Mouse (Mus musculus): ENCODE data around the gene Cript. TPM values are rescaled to one million over a fixed set of nuclear protein-coding genes. Genes with fewer than 3 reads are reported as not detected.
"Not testable (repeated sequence)": the region's sequence is repeated elsewhere in the genome, so short reads cannot be mapped to it uniquely, and the experiment has no call there.

The Cript gene
- polyA plus RNA-seq, 1 experiment from 2014 or later = 84.3 TPM

DNA sequence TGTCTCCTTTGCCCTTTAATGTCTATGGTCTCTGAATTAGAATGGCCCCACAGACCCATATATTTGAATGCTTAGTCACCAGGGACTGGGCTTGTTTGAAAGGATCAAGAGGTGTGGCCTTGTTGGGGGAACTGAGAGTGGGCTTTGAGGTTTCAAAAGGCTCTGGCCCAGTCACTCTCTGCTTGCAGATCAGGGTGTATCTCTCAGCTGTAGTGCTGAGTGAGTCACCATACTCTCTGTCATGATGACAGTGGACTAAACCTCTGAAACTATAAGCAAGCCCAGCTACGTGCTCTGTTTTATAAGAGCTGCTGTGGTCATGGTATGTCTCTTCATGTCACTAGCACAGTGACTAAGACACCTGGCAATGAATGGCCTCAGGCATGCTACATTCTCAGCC is 27.1 kb downstream of the Cript start:
- Histone ChIP-seq H3K36me3 (no peaks in the 10 kb centered on the region), H3K9ac (no peak overlapping the region), H3K9me3 (replicated peaks) (no peaks in the 10 kb centered on the region), H3K27me3 (replicated peaks) (0 out of 2 replicates have a peak, but pooled peaks cover 3% of the 10 kb centered on the region), H3K4me3 (no peak overlapping the region), H3K27ac (no peak overlapping the region), H3K4me2 (no peak overlapping the region), H3K4me1 (no peaks in the 10 kb centered on the region)
- ATAC-seq = no peak
- WGBS (ENCODE audit: insufficient replicate concordance) = 62% methylated on average over 1 of the region's 1 CpGs

DNA sequence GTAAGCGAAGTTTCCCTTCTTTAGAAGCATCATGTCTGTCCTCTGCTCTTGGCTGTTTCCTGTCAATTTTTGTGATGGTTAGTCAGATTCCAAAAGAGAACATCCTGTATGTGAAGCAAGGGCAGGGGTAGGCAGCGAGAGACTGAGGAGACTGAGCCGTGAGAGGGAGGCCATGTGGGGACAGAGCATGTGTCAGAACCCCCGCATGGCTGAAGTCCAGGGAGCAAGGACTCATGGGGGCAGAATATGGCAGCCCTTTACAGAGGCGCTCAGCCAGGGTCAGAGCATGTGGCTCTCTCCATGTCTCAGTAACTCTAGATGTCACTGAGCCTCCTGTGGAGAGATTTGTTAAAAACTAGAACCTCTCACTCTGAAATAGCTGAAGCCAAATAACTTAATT is 28.6 kb downstream of the Cript start:
- WGBS (ENCODE audit: insufficient replicate concordance) = 66% methylated on average over 5 of the region's 5 CpGs
- Histone ChIP-seq H3K27ac (no peak overlapping the region), H3K27me3 (replicated peaks) (0 out of 2 replicates have a peak, but pooled peaks cover 3% of the 10 kb centered on the region), H3K9ac (no peak overlapping the region), H3K9me3 (replicated peaks) (no peaks in the 10 kb centered on the region), H3K4me2 (no peak overlapping the region), H3K36me3 (no peaks in the 10 kb centered on the region), H3K4me3 (no peak overlapping the region), H3K4me1 (no peaks in the 10 kb centered on the region)
- no peak for ATAC-seq

DNA sequence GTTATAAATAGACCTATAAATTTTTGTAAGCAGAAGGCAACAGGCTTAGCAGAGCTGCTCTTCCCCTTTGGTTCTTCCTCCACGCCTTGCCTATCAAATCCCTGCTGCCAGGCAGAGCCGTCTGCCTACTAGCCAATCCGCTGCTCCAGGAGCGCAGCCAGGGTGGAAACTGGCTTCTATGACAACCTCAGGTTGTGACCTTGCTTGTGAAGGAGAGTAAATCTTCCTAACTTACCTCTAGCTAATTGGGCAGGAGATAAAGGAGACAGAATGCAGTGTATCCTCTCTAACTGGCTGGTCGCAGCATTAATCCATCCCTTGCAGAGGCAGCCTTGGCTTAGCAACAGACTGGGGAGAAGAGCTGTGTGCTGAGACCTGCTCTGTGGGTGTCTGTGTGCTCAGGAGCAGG is 29.7 kb downstream of the Cript start:
- Histone ChIP-seq H3K9ac (no peak overlapping the region), H3K9me3 (replicated peaks) (no peaks in the 10 kb centered on the region), H3K4me3 (no peak overlapping the region), H3K27ac (no peak overlapping the region), H3K4me1 (no peaks in the 10 kb centered on the region), H3K36me3 (no peaks in the 10 kb centered on the region), H3K4me2 (no peak overlapping the region), H3K27me3 (replicated peaks) (0 out of 2 replicates have a peak, but pooled peaks cover 3% of the 10 kb centered on the region)
- WGBS (ENCODE audit: insufficient replicate concordance) = 33% methylated on average over 5 of the region's 5 CpGs
- ATAC-seq = no peak

DNA sequence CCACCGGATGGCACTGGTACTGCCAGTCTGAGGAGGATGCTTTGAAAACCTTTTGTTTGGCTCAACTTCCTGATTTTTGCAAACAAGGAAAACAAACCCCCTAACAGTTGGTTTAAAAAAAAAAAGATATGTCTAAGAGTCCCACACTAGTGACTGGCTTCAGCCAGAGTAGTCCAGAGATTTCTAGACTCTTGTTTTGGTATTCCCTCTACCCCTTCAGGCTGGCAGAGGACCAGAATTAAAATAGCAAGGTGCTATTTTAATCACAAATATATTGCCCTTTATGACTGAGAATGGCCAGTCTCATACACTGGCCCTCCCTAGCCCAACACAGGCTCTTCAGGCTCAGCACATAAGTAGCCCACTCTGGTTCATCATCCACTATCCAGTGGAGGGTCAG is 30.3 kb downstream of the Cript start:
- H3K4me2 ChIP-seq = no peak overlapping the region
- WGBS (ENCODE audit: insufficient replicate concordance) = 37% methylated on average over 1 of the region's 1 CpGs
- no peak overlapping the region for H3K9ac ChIP-seq

DNA sequence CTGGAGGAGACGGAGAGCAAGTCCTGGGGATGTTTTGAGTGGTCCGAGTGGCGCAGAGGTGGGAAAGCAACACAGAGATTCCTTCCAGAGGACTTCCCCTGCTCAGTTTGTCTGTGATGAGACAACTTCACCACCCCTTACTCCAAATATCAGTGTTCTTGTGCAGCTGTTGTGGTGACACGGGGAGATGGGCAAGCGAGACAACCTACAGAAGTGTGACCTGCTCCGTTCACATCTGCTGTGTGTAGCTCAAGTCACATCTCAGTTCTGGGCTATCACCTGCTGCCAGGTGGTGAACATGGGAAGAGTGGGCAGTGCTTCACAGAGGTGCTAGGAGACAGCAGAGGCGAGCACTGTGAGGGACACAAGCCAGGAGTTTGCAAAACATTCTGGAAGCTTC is 31.4 kb downstream of the Cript start:
- Histone ChIP-seq H3K9me3 (replicated peaks) (no peaks in the 10 kb centered on the region), H3K4me2 (no peak overlapping the region), H3K27me3 (replicated peaks) (0 out of 2 replicates have a peak, but pooled peaks cover 3% of the 10 kb centered on the region), H3K36me3 (no peaks in the 10 kb centered on the region), H3K4me1 (no peaks in the 10 kb centered on the region), H3K4me3 (no peak overlapping the region), H3K9ac (no peak overlapping the region), H3K27ac (no peak overlapping the region)
- 77% methylated on average over 7 of the region's 7 CpGs for WGBS (ENCODE audit: insufficient replicate concordance)
- no peak for ATAC-seq

More for the DNA sequence above, 30.3 kb downstream of the Cript start:
- H3K4me1 ChIP-seq = no peaks in the 10 kb centered on the region
- ATAC-seq = no peak
- H3K27me3 ChIP-seq (replicated peaks) = 0 out of 2 replicates have a peak, but pooled peaks cover 3% of the 10 kb centered on the region
- no peak overlapping the region for H3K4me3 ChIP-seq
- H3K27ac ChIP-seq = no peak overlapping the region
- no peaks in the 10 kb centered on the region for H3K9me3 ChIP-seq (replicated peaks)
- no peaks in the 10 kb centered on the region for H3K36me3 ChIP-seq

DNA sequence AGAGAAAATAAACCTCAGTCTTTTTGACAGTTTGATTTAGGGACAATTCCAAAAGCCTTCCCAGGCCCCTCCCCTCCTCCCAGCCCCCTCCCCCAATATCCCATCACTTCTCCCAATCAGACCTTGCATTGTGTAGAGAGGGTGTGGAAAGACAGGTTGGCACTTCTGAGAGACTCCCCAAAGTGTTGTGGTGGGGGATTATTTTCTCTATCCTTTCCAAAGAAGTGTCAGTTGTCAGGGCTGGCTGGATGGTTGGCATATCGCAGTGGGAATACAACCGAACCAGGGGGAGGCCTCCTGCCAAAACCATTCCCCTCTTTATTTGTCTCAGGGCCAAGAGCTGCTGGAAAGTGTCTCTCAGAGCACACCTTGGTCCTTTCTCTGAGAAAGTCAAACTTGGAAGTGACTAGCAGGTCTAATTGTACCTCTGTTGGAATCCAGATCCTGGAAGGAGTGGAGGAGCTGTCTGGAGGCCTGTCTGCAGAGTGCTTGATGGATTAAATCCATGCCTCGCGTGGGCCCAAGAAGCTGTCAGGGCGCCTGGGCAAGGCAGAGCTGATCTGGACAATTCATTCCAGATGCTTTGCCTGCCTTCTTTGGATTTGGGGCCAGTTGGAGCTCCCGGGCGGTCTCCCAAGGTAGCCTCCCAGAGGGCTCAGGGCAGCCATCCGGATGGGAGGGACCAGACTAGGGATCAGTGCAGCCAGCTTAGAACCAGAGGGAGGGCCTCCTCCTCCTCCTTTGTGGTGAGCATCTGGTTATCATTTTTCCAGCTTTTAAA is 32.3 kb downstream of the Cript start:
- Histone ChIP-seq H3K27ac (no peak overlapping the region), H3K9ac (no peak overlapping the region), H3K27me3 (replicated peaks) (0 out of 2 replicates have a peak, but pooled peaks cover 3% of the 10 kb centered on the region), H3K36me3 (no peaks in the 10 kb centered on the region), H3K4me3 (no peak overlapping the region), H3K9me3 (replicated peaks) (no peaks in the 10 kb centered on the region), H3K4me1 (no peaks in the 10 kb centered on the region), H3K4me2 (no peak overlapping the region)
- 67% methylated on average over 8 of the region's 8 CpGs for WGBS (ENCODE audit: insufficient replicate concordance)
- no peak for ATAC-seq

DNA sequence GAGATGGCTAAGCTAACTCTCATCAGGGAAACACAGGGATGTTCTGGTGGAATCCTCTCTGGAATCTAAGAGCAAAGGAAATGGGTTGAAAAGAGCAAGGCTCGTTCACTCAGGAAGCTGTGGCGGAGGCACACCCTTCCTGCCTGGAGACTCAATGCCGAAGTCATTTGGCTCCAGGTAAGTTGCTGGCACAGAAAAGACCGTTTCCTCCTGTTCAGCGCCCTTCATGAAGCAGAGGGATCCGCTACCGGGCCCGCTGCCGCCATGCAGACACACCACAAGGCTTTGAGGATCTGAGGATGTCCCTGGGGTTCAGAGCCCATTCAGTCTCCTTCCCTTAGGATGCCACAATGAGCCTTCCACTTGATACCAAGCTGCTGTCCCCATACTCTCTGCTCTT is 37.3 kb downstream of the Cript start:
- H3K4me2 ChIP-seq = no peak overlapping the region
- no peak overlapping the region for H3K4me3 ChIP-seq
- no peaks in the 10 kb centered on the region for H3K36me3 ChIP-seq
- whole genome bisulfite sequencing (ENCODE audit: insufficient replicate concordance) = 49% methylated on average over 9 of the region's 9 CpGs
- H3K27me3 ChIP-seq (replicated peaks) = no peaks in the 10 kb centered on the region
- H3K9ac ChIP-seq = no peak overlapping the region
- H3K4me1 ChIP-seq = 0 out of 2 replicates have a peak, but pooled peaks cover 2% of the 10 kb centered on the region
- H3K27ac ChIP-seq = no peak overlapping the region
- no peak for ATAC-seq
- H3K9me3 ChIP-seq (replicated peaks) = no peaks in the 10 kb centered on the region

DNA sequence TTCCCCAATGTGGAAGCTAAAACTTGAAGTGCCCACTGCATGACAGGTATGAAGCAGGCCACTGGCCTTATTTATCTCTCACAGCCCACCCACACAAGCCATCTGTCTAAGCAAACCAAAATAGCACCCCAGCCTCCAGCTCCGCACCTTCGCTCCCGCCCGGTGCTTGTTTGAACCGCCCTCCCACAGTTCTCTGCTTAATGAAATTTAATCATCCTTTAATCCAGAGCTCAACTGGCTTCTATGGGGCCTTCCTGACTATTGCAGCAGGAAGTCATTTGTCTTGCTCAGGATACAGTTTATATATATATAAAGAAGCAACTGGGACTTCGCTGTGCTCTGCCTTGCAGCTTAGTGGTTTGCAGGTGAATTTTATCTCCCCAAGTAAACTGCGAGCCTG is 38.1 kb downstream of the Cript start:
- 67% methylated on average over 7 of the region's 7 CpGs for WGBS (ENCODE audit: insufficient replicate concordance)
- H3K9me3 ChIP-seq (replicated peaks) = no peaks in the 10 kb centered on the region

DNA sequence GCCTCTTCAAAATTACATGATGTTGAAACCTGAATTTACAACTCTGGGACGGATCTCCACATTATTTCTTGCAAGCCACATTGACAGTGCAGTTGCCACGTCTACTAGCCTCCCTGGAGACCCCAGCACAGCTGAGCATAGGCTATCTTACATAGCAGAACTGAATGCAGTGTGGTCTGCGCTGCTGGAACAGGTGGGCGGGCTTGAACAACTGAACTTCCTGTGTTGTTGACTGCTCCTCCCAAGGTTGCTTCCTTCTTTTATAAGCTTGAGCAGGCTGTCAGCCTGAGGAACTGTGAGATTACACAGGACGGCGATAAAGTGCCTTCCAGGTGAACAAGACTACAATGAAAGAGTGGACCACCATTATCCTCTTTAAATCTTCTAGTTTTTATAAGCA is 38.6 kb downstream of the Cript start:
- H3K9me3 ChIP-seq (replicated peaks) = no peaks in the 10 kb centered on the region
- H3K27ac ChIP-seq = no peak overlapping the region
- H3K36me3 ChIP-seq = no peaks in the 10 kb centered on the region
- no peak overlapping the region for H3K4me2 ChIP-seq
- ATAC-seq = no peak
- no peak overlapping the region for H3K9ac ChIP-seq
- H3K4me3 ChIP-seq = no peak overlapping the region
- H3K27me3 ChIP-seq (replicated peaks) = no peaks in the 10 kb centered on the region
- 29% methylated on average over 6 of the region's 6 CpGs for WGBS (ENCODE audit: insufficient replicate concordance)
- 0 out of 2 replicates have a peak, but pooled peaks cover 2% of the 10 kb centered on the region for H3K4me1 ChIP-seq

More for the DNA sequence above, 38.1 kb downstream of the Cript start:
- no peaks in the 10 kb centered on the region for H3K27me3 ChIP-seq (replicated peaks)
- 0 out of 2 replicates have a peak, but pooled peaks cover 2% of the 10 kb centered on the region for H3K4me1 ChIP-seq
- ATAC-seq = no peak
- no peak overlapping the region for H3K4me2 ChIP-seq
- H3K4me3 ChIP-seq = no peak overlapping the region
- H3K36me3 ChIP-seq = no peaks in the 10 kb centered on the region
- no peak overlapping the region for H3K27ac ChIP-seq
- no peak overlapping the region for H3K9ac ChIP-seq

DNA sequence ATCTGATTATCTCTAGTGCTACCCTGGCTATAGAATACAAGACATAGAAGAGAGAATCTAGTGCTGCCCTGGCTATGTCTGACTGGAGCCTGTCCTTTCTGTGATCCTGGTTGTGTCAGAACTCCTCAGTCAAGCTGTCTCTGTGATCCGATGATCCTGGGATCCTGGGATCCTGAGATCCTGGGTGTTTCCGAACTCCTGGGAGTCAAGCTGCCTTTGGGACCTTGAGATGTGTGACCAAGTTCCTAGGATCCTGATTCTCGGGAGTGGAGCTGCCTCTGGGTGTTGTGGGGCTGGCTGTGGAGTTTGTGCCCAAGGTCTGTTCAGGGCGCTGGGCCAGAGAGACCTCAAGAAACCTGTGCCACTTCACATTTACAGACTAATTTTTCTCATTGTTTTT is 43.6 kb downstream of the Cript start:
- H3K27me3 ChIP-seq (replicated peaks) = no peaks in the 10 kb centered on the region
- H3K4me1 ChIP-seq = no peaks in the 10 kb centered on the region
- 63% methylated on average over 4 of the region's 4 CpGs for WGBS (ENCODE audit: insufficient replicate concordance)
- no peak overlapping the region for H3K27ac ChIP-seq
- no peaks in the 10 kb centered on the region for H3K36me3 ChIP-seq
- H3K9me3 ChIP-seq (replicated peaks) = no peaks in the 10 kb centered on the region
- no peak for ATAC-seq
- no peak overlapping the region for H3K4me2 ChIP-seq
- no peak overlapping the region for H3K4me3 ChIP-seq
- H3K9ac ChIP-seq = no peak overlapping the region

DNA sequence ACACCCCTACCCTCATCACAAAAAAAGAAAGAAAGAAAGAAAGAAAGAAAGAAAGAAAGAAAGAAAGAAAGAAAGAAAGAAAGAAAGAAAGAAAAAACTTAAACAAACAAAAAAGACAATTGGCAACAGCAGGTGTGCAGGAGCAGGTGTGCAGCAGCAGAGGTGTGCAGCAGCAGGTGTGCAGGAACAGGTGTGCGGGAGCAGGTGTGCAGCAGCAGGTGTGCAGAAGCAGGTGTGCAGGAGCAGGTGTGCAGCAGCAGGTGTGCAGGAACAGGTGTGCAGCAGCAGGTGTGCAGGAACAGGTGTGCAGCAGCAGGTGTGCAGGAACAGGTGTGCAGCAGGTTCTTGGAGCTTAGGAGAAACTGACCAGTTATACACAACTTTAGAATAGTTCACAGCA is 46.8 kb downstream of the Cript start:
- ATAC-seq = not testable (repeated sequence)

DNA sequence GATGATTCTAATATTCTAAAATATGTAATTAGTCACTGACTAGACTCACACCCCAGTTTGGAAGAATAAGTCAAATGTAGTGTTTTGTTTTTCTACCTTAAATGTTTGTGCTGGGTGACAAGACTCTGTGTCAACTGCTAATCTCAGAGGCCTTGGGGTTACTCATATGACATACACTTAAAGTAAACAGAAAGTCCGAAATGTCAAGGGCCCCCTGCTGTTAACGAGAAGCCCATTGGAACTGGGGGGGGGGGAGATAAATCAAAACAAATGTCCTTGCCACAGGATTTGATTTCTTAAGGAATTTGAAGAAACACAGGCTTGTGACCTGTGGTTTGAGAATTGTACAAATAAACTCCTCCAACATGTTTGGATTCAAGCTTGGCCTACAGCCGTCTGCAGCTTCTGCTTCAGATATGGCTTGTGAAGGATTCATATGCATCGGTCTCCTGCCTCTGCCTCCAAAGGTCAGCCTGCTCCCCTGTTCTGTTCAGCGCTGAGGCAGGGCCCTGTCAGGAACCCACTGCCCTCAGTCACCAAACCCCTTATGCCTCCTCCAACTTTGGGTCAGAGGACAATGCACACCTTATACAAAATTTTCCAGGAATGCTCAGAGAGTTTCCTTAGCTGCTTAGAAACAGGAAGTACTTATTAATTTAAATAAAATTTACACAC is 47.6 kb downstream of the Cript start:
- 67% methylated on average over 5 of the region's 5 CpGs for WGBS (ENCODE audit: insufficient replicate concordance)
- Histone ChIP-seq H3K4me2 (no peak overlapping the region), H3K4me1 (no peaks in the 10 kb centered on the region), H3K27me3 (replicated peaks) (no peaks in the 10 kb centered on the region), H3K36me3 (no peaks in the 10 kb centered on the region), H3K27ac (no peak overlapping the region), H3K4me3 (no peak overlapping the region), H3K9ac (no peak overlapping the region), H3K9me3 (replicated peaks) (peaks cover 4% of the 10 kb centered on the region; the same call in 1 of the 2 replicates)
- no peak for ATAC-seq

More for the DNA sequence above, 46.8 kb downstream of the Cript start:
- H3K4me1 ChIP-seq; H3K27me3 ChIP-seq (replicated peaks); H3K4me2 ChIP-seq; H3K4me3 ChIP-seq; H3K36me3 ChIP-seq; H3K9ac ChIP-seq; H3K9me3 ChIP-seq (replicated peaks); H3K27ac ChIP-seq: not testable (repeated sequence)
- WGBS (ENCODE audit: insufficient replicate concordance) = 85% methylated on average over 1 of the region's 1 CpGs

Data from liver, embryonic 12.5 days (tissue).